Mouse (Mus musculus): Measurements from ENCODE around the gene Emx1.

- TF ChIP-seq POLR2A (IDR thresholded peaks at IDR 0.05; ENCODE audit: low read depth, low read length) (no peak), ZNF384 (IDR thresholded peaks at IDR 0.05; ENCODE audit: low read depth, low read length) (no peak), CTCF (conservative IDR thresholded peaks at IDR 0.05 in 1 of 2, IDR thresholded peaks at IDR 0.05 in 1 of 2; ENCODE audit: low read depth in 2 of 2, low read length in 2 of 2) (no peak)
Measured at GRCm38 (mm10) chr6:85226570-85226969, 39.3 kb downstream of the Emx1 start.
